12 mouse cellular contexts compared by ENCODE assay signal in the genomic region with DNA sequence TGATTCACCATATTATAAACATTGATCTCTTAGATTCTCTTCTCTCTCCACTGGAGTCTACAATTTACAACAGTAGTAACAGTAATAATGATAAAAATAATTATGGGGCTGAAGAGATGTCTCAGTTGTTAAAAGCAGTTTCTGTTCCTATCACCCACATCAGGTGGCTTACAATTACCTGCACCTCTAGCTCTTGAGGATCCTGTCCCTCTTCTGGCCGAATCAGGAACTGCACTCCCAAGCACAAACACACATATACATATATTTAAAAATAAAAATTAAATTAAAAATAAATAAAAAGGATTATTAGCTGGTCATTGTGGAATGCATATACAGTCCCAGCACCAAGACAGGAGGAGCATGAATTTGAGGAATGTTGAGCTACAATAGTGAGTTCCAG.
DNase-seq lines count a peak whose midpoint lies in the region; ATAC-seq and TF ChIP-seq lines count a peak whose summit lies in the region.
"Had no signal": no experiment of that assay in that cellular context is flagged by ENCODE, and none has a peak within 500 bp of the region (broad histone marks: within the 10 kb centered on the region; RNA-seq: fewer than 3 reads in every experiment).

No protein-coding gene starts in this region.

- H3K4me1 ChIP-seq in hindbrain, embryonic 11.5 days (replicated peaks; ENCODE audit: control insufficient read depth, insufficient read depth, low read length) = no peaks in the 10 kb centered on the region
- H3K4me1 ChIP-seq in hindbrain, embryonic 14.5 days (replicated peaks; ENCODE audit: control insufficient read depth, insufficient read depth, low read length) = no peaks in the 10 kb centered on the region
- H3K4me1 ChIP-seq in midbrain, postnatal 0 days (ENCODE audit: insufficient read depth, low read length) = no peaks in the 10 kb centered on the region
- H3K4me1 ChIP-seq in midbrain, embryonic 16.5 days (ENCODE audit: control insufficient read depth, insufficient read depth, low read length) = no peaks in the 10 kb centered on the region
- H3K4me1 ChIP-seq: heart, embryonic 13.5 days; limb, embryonic 13.5 days; midbrain, embryonic 12.5 days had no signal

- no peaks in the 10 kb centered on the region for H3K9me3 ChIP-seq in hindbrain, embryonic 11.5 days (ENCODE audit: control insufficient read depth, low read length)
- no peaks in the 10 kb centered on the region for H3K9me3 ChIP-seq in hindbrain, embryonic 14.5 days (ENCODE audit: control insufficient read depth, low read length)
- no peaks in the 10 kb centered on the region for H3K9me3 ChIP-seq in midbrain, postnatal 0 days (ENCODE audit: low read length)
- H3K9me3 ChIP-seq in midbrain, embryonic 16.5 days (replicated peaks; ENCODE audit: control insufficient read depth, low read length, poor library complexity, severe bottlenecking) = no peaks in the 10 kb centered on the region
- H3K9me3 ChIP-seq: heart, embryonic 13.5 days; limb, embryonic 13.5 days; midbrain, embryonic 12.5 days had no signal

- DNase-seq in hindbrain, embryonic 11.5 days (ENCODE audit: low spot score) = peak; percentile 22
- DNase-seq in hindbrain, embryonic 14.5 days (ENCODE audit: low spot score) = no peak
- DNase-seq in midbrain, postnatal 0 days (ENCODE audit: low spot score) = peak; percentile 5
- no peak for DNase-seq in Patski (ENCODE audit: low read depth, low spot score)
- DNase-seq in mesoderm, embryonic 11.5 days (ENCODE audit: low read depth, low spot score) = peak; percentile 28
- no peak for DNase-seq in layer of hippocampus, postnatal 14 days (ENCODE audit: low spot score in 2 of 2)
- no peak for DNase-seq in spleen, postnatal 14 days (ENCODE audit: low spot score in 2 of 2)
- DNase-seq: cerebellum, adult 18-20 months had no signal

- 70% methylated on average over 1 of the region's 1 CpGs for WGBS in hindbrain, embryonic 11.5 days
- WGBS in hindbrain, embryonic 14.5 days = 74% methylated on average over 1 of the region's 1 CpGs
- 48% methylated on average over 1 of the region's 1 CpGs for WGBS in midbrain, postnatal 0 days
- 61% methylated on average over 1 of the region's 1 CpGs for whole genome bisulfite sequencing in midbrain, embryonic 16.5 days

- CTCF ChIA-PET in Patski (lab: Charles Lee) = interaction anchor here (2.4 kb wide), 1 partner anchor 9 kb away, joined by 10 read pairs; no protein-coding TSS in a partner anchor

- H3K4me3 ChIP-seq in hindbrain, embryonic 11.5 days (ENCODE audit: low read depth, low read length) = no peak overlapping the region
- H3K4me3 ChIP-seq in hindbrain, embryonic 14.5 days (replicated peaks; ENCODE audit: low read length) = no peak overlapping the region
- no peak overlapping the region for H3K4me3 ChIP-seq in midbrain, postnatal 0 days (ENCODE audit: low read depth, low read length)
- H3K4me3 ChIP-seq in midbrain, embryonic 16.5 days (ENCODE audit: low read depth, low read length) = no peak overlapping the region
- H3K4me3 ChIP-seq: heart, embryonic 13.5 days; limb, embryonic 13.5 days; midbrain, embryonic 12.5 days had no signal

- no peak overlapping the region for H3K27ac ChIP-seq in hindbrain, embryonic 11.5 days (ENCODE audit: low read depth, low read length)
- no peak overlapping the region for H3K27ac ChIP-seq in hindbrain, embryonic 14.5 days
- no peak overlapping the region for H3K27ac ChIP-seq in midbrain, postnatal 0 days (ENCODE audit: low read depth, low read length)
- no peak overlapping the region for H3K27ac ChIP-seq in midbrain, embryonic 16.5 days (ENCODE audit: low read length)
- H3K27ac ChIP-seq: heart, embryonic 13.5 days; limb, embryonic 13.5 days; midbrain, embryonic 12.5 days had no signal

- H3K27me3 ChIP-seq in hindbrain, embryonic 11.5 days (ENCODE audit: control insufficient read depth, insufficient read depth, low read length) = no peaks in the 10 kb centered on the region
- no peaks in the 10 kb centered on the region for H3K27me3 ChIP-seq in hindbrain, embryonic 14.5 days (ENCODE audit: control insufficient read depth, insufficient read depth, low read length)
- H3K27me3 ChIP-seq in midbrain, postnatal 0 days (ENCODE audit: insufficient read depth, low read length) = no peaks in the 10 kb centered on the region
- H3K27me3 ChIP-seq in midbrain, embryonic 16.5 days (ENCODE audit: control insufficient read depth, insufficient read depth, low read depth, low read length) = no peaks in the 10 kb centered on the region
- H3K27me3 ChIP-seq in Patski = peaks cover 6% of the 10 kb centered on the region
- H3K27me3 ChIP-seq: heart, embryonic 13.5 days; limb, embryonic 13.5 days; midbrain, embryonic 12.5 days had no signal

- H3K4me2 ChIP-seq in hindbrain, embryonic 11.5 days (replicated peaks; ENCODE audit: low read depth, low read length) = no peak overlapping the region
- no peak overlapping the region for H3K4me2 ChIP-seq in hindbrain, embryonic 14.5 days (replicated peaks)
- no peak overlapping the region for H3K4me2 ChIP-seq in midbrain, postnatal 0 days (ENCODE audit: low read depth, low read length, poor library complexity, severe bottlenecking)
- no peak overlapping the region for H3K4me2 ChIP-seq in midbrain, embryonic 16.5 days (ENCODE audit: low read length)
- H3K4me2 ChIP-seq: heart, embryonic 13.5 days; limb, embryonic 13.5 days; midbrain, embryonic 12.5 days had no signal

- H3K36me3 ChIP-seq in hindbrain, embryonic 11.5 days (ENCODE audit: control insufficient read depth, insufficient read depth, low read length) = no peaks in the 10 kb centered on the region
- H3K36me3 ChIP-seq in hindbrain, embryonic 14.5 days (replicated peaks; ENCODE audit: control insufficient read depth, insufficient read depth) = no peaks in the 10 kb centered on the region
- no peaks in the 10 kb centered on the region for H3K36me3 ChIP-seq in midbrain, postnatal 0 days (ENCODE audit: insufficient read depth, low read length)
- H3K36me3 ChIP-seq in midbrain, embryonic 16.5 days (ENCODE audit: control insufficient read depth, insufficient read depth, low read length) = no peaks in the 10 kb centered on the region
- H3K36me3 ChIP-seq: heart, embryonic 13.5 days; limb, embryonic 13.5 days; midbrain, embryonic 12.5 days had no signal

- TF ChIP-seq CTCF in midbrain, postnatal 0 days (IDR thresholded peaks at IDR 0.05) = peak; percentile 45
- TF ChIP-seq CTCF in Patski (IDR thresholded peaks at IDR 0.05) = peak; percentile 50

- no peak overlapping the region for H3K9ac ChIP-seq in hindbrain, embryonic 11.5 days (ENCODE audit: low read depth, low read length)
- H3K9ac ChIP-seq in hindbrain, embryonic 14.5 days = no peak overlapping the region
- no peak overlapping the region for H3K9ac ChIP-seq in midbrain, postnatal 0 days (replicated peaks; ENCODE audit: low read length, poor library complexity, severe bottlenecking)
- no peak overlapping the region for H3K9ac ChIP-seq in midbrain, embryonic 16.5 days (ENCODE audit: low read depth, low read length)
- H3K9ac ChIP-seq: heart, embryonic 13.5 days; limb, embryonic 13.5 days; midbrain, embryonic 12.5 days had no signal

- POLR2A ChIA-PET in Patski (lab: Charles Lee) = interaction anchor here (0.6 kb wide), 1 partner anchor 13 kb away, joined by 3 read pairs; no protein-coding TSS in a partner anchor

- ATAC-seq in hindbrain, embryonic 11.5 days (ENCODE audit: low FRiP score) = no peak
- ATAC-seq in hindbrain, embryonic 14.5 days (ENCODE audit: low FRiP score) = no peak
- no peak for ATAC-seq in midbrain, postnatal 0 days (ENCODE audit: low FRiP score)
- ATAC-seq in midbrain, embryonic 16.5 days = no peak
- ATAC-seq in Patski = no peak

- in situ Hi-C loops in Patski (cut with MboI; ENCODE audit: low pct_unique_long_range_greater_than_20kb) = no loop called here

Comparison
In these comparisons a context has a peak if more than half of its experiments do, and no peak if none do; other contexts are left out.
1. DNase-seq: peak in hindbrain, embryonic 11.5 days (single experiment), midbrain, postnatal 0 days (single experiment) and mesoderm, embryonic 11.5 days (single experiment); none in hindbrain, embryonic 14.5 days (single experiment), Patski (single experiment), layer of hippocampus, postnatal 14 days (0 of 2) and spleen, postnatal 14 days (0 of 2).